Mouse (Mus musculus) liver, embryonic 14 days (tissue): ENCODE data around the gene Cysltr2. TPM values are rescaled to one million over a fixed set of nuclear protein-coding genes. Genes with fewer than 3 reads are reported as not detected.

Experiments
- polyA plus RNA-seq: library from polyadenylated mRNA; depleted of rRNA; stranded (reverse); fragments of >200 nt; gene quantifications from 2 replicates; pipeline ENCODE4 v1.2.3, GENCODE M21; 2012; rRNA removed

Cysltr2 gene
- polyA plus RNA-seq = 0.35 and 0.48 TPM in 2 replicates

DNA sequence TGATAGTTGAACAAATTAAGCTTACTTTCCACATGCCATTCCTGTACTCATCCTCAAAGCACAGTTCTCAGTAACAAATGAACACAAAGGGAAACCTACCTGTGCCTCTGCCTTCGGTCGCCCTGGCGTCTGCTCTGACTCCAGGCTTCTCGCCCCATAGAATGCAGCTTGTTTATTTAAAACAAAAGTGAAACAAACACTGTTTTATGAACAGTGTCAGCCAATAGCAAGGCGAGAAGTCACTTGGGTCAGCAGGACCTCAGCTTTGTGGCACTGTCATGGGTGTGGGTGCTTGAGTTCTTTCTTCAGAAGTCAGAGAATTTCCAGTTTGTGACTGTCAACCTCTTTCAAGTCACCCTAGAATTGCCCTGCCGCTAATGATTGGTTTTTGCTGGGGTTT is at the start of gene Cysltr2:
TSS of gene Cysltr2 (minus strand) at position 178 of the 400 bp plus-strand sequence.

Other genes starting within 250 kb of the Cysltr2 start
- 7.9 and 9.8 TPM in 2 replicates for gene Rcbtb2, start 73.9 kb upstream of the Cysltr2 start, polyA plus RNA-seq
- gene Lpar6, start 188.8 kb upstream of the Cysltr2 start, polyA plus RNA-seq = 2.3 and 2.7 TPM in 2 replicates